Mouse (Mus musculus) gastrocnemius, adult 2 months (tissue): ENCODE measurements at regions not wholly inside any gene's neighbourhood (a gene's known extent, or its start where the extent isn't known, plus 50 kb on each side); places are given as distances from the start of the nearest gene placed in this dataset.
A peak's percentile ranks its signal among the peaks of the same experiment; 100 is the strongest.

ENCODE experiments used
- DNase-seq: peaks from one replicate; pipeline ENCODE4 v3.0.0; 2022
- H3K27ac ChIP-seq: fragments of 200-600 bp; 2 replicates; pipeline ENCODE4 v1.8.1; 2022; ENCODE audit warnings: mild to moderate bottlenecking
- H3K4me3 ChIP-seq: fragments of 200-600 bp; 2 replicates; pipeline ENCODE4 v1.8.1; 2022; ENCODE audit warnings: mild to moderate bottlenecking, moderate library complexity
- CTCF ChIP-seq: fragments of 200-600 bp; IDR thresholded peaks from 2 replicates; pipeline ENCODE4 v1.8.1; 2022; ENCODE audit warnings: antibody characterized with exemption, mild to moderate bottlenecking, moderate library complexity
- intact Hi-C: fragments of 180-260 bp; cut with DNase I; formaldehyde crosslinking; loops from one replicate; pipeline ENCODE4 v1.15.1; 2025

- no peak for DNase-seq
- Histone ChIP-seq H3K27ac (no peak overlapping the region), H3K4me3 (no peak overlapping the region)
- intact Hi-C loops, result no loop called here
- no peak for TF ChIP-seq CTCF
Observed at GRCm38 (mm10) chr1:22222836-22223235, 261.1 kb upstream of the Kcnq5 start.

GRCm38 (mm10) chr1:22211795-22212194 is 250.1 kb upstream of the Kcnq5 start:
- H3K27ac ChIP-seq, result no peak overlapping the region
- H3K4me3 ChIP-seq, result no peak overlapping the region
- TF ChIP-seq CTCF, result no peak
- intact Hi-C loops, result no loop called here
- no peak for DNase-seq

GRCm38 (mm10) chr1:22211232-22211631 is 249.5 kb upstream of the Kcnq5 start:
- Histone ChIP-seq H3K4me3 (no peak overlapping the region), H3K27ac (no peak overlapping the region)
- intact Hi-C loops, result no loop called here
- no peak for TF ChIP-seq CTCF
- DNase-seq, result no peak

DNA sequence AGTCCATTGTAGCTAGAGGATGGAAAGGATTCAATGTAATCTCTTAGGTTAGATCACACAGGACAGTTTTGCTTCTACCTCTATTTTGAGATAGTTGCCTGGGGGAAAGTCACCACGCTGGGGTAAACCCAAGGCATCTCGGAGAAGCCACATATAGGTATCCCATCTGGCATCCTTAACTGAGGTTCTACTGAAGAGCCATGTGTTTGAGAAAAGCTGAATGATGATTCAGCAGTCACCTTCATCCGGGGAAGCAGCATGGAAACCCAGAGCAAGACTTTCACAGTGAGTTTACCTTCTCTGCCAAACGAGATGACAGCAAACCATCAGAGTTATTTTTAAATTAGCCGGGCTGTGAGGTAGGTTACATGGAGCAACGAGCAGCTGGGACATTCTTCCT is 248.9 kb upstream of the Kcnq5 start:
- Histone ChIP-seq H3K27ac (no peak overlapping the region), H3K4me3 (no peak overlapping the region)
- intact Hi-C loops, result no loop called here
- no peak for DNase-seq
- no peak for TF ChIP-seq CTCF

GRCm38 (mm10) chr1:22208287-22208686 is 246.5 kb upstream of the Kcnq5 start:
- Histone ChIP-seq H3K27ac (no peak overlapping the region), H3K4me3 (no peak overlapping the region)
- intact Hi-C loops, result no loop called here
- no peak for TF ChIP-seq CTCF
- no peak for DNase-seq

- TF ChIP-seq CTCF, result no peak
- DNase-seq, result no peak
- intact Hi-C loops, result no loop called here
Observed at GRCm38 (mm10) chr1:22206935-22207334, 245.2 kb upstream of the Kcnq5 start.

DNA sequence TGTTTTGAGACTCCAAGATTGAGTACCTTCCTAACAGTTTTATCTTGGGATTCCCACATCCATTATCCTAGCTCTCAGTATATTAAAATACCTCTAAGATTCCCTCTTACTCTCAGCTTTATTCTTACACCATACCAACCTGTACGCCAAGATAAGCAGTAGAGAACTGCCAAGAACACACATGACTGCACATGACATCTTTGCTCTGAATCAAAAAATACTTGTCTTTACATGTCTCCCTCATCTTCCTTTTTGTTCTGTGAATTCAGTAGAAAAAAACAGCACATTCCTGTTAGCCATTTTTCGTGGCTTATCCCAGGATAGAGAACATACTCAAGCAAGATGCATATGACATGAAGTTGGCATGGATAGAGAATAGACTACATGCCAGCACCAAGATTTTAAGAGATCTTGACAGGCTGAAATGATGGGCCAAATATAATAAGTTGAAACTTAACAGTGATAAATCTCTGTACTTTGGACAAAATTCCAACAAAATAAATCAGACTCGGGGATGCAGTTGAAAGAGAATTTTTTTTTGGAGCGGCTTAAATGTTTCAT is 206.0 kb upstream of the Kcnq5 start:
- intact Hi-C loops, result no loop called here
- DNase-seq, result no peak
- Histone ChIP-seq H3K4me3 (no peak overlapping the region), H3K27ac (no peak overlapping the region)
- TF ChIP-seq CTCF, result no peak

More at GRCm38 (mm10) chr1:22206935-22207334, 245.2 kb upstream of the Kcnq5 start:
- no peak overlapping the region for H3K4me3 ChIP-seq
- H3K27ac ChIP-seq, result no peak overlapping the region

- Histone ChIP-seq H3K27ac (no peak overlapping the region), H3K4me3 (no peak overlapping the region)
- intact Hi-C loops, result no loop called here
- no peak for DNase-seq
- no peak for TF ChIP-seq CTCF
Observed at GRCm38 (mm10) chr1:22136571-22137122, 174.9 kb upstream of the Kcnq5 start.

- no peak overlapping the region for H3K4me3 ChIP-seq
- intact Hi-C loops, result no loop called here
- no peak overlapping the region for H3K27ac ChIP-seq
- no peak for DNase-seq
- TF ChIP-seq CTCF, result no peak
Observed at GRCm38 (mm10) chr1:22118266-22118772, 156.6 kb upstream of the Kcnq5 start.

DNA sequence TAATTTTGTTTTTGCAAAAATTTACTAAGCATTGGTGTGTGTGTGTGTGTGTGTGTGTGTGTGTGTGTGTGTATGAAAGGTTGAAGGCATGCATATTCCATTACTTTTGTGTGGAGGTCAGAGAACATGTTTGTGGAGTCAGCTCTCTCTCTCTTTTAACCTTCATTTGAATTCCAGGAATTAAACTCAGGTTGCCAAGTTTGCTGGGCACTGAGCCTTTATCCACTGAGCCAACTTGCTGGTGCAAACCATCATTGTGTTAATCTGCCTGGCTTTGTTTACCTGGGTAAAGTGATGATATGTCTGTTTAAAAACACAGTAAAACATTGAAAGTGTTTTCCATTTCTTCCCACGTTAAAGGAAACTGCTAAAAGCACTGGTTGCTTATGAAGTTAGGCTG is 154.7 kb upstream of the Kcnq5 start:
- no peak for TF ChIP-seq CTCF
- DNase-seq, result no peak
- intact Hi-C loops, result no loop called here
- no peak overlapping the region for H3K4me3 ChIP-seq
- H3K27ac ChIP-seq, result no peak overlapping the region

GRCm38 (mm10) chr1:22105496-22105895 is 143.8 kb upstream of the Kcnq5 start:
- no peak overlapping the region for H3K4me3 ChIP-seq
- peak; percentile 30; the same call in 1 of the 2 replicates for TF ChIP-seq CTCF
- no peak overlapping the region for H3K27ac ChIP-seq
- DNase-seq, result no peak
- intact Hi-C loops, result no loop called here

DNA sequence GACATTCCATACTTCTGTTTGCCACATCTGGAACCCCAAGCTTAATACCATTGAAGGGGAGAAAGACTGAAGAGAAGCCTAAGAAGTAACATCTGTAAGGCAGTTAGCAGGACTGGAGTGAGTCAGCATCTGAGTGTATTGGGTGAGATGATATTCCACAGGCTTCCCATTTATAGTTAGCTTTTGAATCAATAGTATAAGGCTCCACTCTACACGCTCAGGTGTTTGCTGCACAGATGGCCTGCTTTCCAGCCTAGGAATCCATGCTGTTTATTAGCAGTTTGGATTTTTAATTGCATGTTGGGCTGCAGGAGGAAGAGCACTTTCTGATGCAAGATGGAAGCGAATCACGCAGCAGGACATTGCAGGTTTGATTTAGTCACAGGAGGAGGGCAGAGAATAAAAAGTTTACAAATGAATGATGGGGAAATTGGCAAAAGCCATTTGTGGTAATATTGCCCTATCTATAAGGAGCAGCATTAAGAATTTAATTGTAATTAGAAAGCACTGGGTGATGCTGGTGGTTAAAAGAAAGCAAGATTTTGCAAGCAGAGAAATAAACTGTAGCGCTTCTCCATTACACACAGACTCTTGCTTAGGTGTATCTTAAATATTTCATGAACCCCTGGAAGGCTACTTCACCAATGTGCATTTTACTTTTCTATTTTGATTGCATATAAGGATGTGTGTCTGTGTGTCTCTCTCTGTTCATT is 109.8 kb upstream of the Kcnq5 start:
- no peak overlapping the region for H3K4me3 ChIP-seq
- no peak overlapping the region for H3K27ac ChIP-seq
- TF ChIP-seq CTCF, result no peak
- no peak for DNase-seq
- intact Hi-C loops, result no loop called here

- DNase-seq, result no peak
- no peak for TF ChIP-seq CTCF
- Histone ChIP-seq H3K4me3 (no peak overlapping the region), H3K27ac (no peak overlapping the region; the same call in 1 of the 2 replicates)
- intact Hi-C loops, result no loop called here
Observed at GRCm38 (mm10) chr1:22070028-22070427, 108.3 kb upstream of the Kcnq5 start.
